Mouse (Mus musculus): ENCODE data around the gene Tgfb3. TPM values are rescaled to one million over a fixed set of nuclear protein-coding genes. Genes with fewer than 3 reads are reported as not detected.

Gene Tgfb3
- polyA plus RNA-seq, 1 experiment from 2014 or later, result 5.7 TPM

DNA sequence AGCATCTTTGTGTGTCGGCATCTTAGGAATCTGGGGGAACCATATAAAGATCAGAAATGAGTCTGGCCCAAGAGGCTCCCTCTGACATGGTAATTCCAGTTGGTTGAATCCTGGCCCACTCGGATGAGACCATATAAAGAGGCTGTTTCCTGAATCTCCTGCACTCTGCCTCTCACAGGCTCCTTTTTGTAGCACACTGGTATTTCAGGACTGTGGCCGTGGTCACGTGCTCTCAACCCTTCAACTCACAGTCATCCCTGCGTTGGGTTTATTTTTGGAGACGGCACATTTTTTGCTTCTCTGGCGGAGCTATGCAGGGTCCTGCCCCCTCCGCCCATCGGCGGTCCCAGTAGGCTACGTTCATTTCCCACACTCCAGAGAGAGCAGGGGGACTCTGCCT lies 25.5 kb upstream of the Tgfb3 start:
- ATAC-seq (ENCODE audit: low FRiP score) (no peak), DNase-seq (ENCODE audit: low spot score) (no peak)
- no peak overlapping the region for H3K4me3 ChIP-seq (ENCODE audit: low read depth, low read length)
- H3K4me1 ChIP-seq (replicated peaks; ENCODE audit: control insufficient read depth, insufficient read depth, low read length), result peaks cover 2% of the 10 kb centered on the region; the same call in 1 of the 2 replicates
- no peaks in the 10 kb centered on the region for H3K9me3 ChIP-seq (ENCODE audit: control insufficient read depth, low read length)
- no peak overlapping the region for H3K4me2 ChIP-seq (replicated peaks; ENCODE audit: low read depth, low read length)
- 78% methylated on average over 11 of the region's 11 CpGs for WGBS
- no peaks in the 10 kb centered on the region for H3K36me3 ChIP-seq (ENCODE audit: control insufficient read depth, insufficient read depth, low read length)
- no peak overlapping the region for H3K27ac ChIP-seq (ENCODE audit: low read depth, low read length)
- no peak overlapping the region for H3K9ac ChIP-seq (ENCODE audit: low read depth, low read length)
- H3K27me3 ChIP-seq (ENCODE audit: control insufficient read depth, insufficient read depth, low read length), result no peaks in the 10 kb centered on the region

DNA sequence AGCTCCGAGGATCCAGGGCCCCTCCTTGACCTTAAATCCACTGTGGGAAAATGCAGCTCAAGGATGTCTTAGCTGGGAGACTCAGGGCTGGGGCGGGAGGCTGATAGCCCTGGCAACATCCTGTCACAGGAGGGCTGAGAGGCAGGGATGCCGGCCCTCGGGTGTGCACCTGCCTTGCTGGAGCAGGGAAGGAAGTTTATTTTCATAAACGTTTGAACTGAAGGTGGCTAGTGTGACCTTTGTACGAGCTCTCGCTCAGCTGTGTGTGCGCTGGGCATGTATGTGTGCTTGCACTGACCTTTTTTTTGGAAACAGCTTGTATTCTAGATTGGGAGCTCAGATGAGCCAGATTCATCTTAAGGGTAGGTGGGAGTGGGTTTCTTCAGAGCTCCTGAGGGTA lies 25.0 kb upstream of the Tgfb3 start:
- ATAC-seq (ENCODE audit: low FRiP score) (no peak), DNase-seq (ENCODE audit: low spot score) (peak; percentile 13)
- Histone ChIP-seq H3K9me3 (ENCODE audit: control insufficient read depth, low read length) (no peaks in the 10 kb centered on the region), H3K4me1 (replicated peaks; ENCODE audit: control insufficient read depth, insufficient read depth, low read length) (peaks cover 2% of the 10 kb centered on the region; the same call in 1 of the 2 replicates), H3K27ac (ENCODE audit: low read depth, low read length) (peak overlapping the region; percentile 25; the same call in 1 of the 2 replicates), H3K36me3 (ENCODE audit: control insufficient read depth, insufficient read depth, low read length) (no peaks in the 10 kb centered on the region), H3K9ac (ENCODE audit: low read depth, low read length) (peak overlapping the region; percentile 7; the same call in 1 of the 2 replicates), H3K4me3 (ENCODE audit: low read depth, low read length) (no peak overlapping the region), H3K27me3 (ENCODE audit: control insufficient read depth, insufficient read depth, low read length) (no peaks in the 10 kb centered on the region), H3K4me2 (replicated peaks; ENCODE audit: low read depth, low read length) (no peak overlapping the region)
- WGBS, result 44% methylated on average over 8 of the region's 8 CpGs

DNA sequence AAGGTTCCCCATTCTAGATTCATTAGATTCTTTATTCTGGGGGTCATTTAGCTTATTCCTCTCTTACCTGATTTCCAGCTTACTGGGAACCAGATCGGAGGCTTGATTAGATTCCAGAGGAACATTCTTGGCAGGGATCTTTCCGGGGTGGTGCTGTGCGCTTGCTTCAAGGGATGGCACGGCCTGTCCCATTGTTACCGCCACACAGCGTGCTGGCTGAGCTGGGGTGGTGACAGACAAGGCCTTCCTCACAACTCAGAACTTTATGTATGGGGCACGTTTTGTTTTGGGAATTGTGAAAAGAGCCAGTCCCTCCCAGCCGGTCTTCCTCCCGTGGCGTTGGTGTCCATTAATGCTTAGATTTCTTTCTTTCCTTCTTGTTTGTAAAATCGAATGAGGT lies 24.6 kb upstream of the Tgfb3 start:
- no peaks in the 10 kb centered on the region for H3K36me3 ChIP-seq (ENCODE audit: control insufficient read depth, insufficient read depth, low read length)
- H3K27ac ChIP-seq (ENCODE audit: low read depth, low read length), result peak overlapping the region; percentile 25; the same call in 1 of the 2 replicates
- 39% methylated on average over 11 of the region's 11 CpGs for WGBS
- H3K4me3 ChIP-seq (ENCODE audit: low read depth, low read length), result no peak overlapping the region
- ATAC-seq (ENCODE audit: low FRiP score) (0 out of 2 replicates have a peak, but pooled peaks have one; percentile 57), DNase-seq (ENCODE audit: low spot score) (peak; percentile 43)
- no peaks in the 10 kb centered on the region for H3K9me3 ChIP-seq (ENCODE audit: control insufficient read depth, low read length)
- H3K27me3 ChIP-seq (ENCODE audit: control insufficient read depth, insufficient read depth, low read length), result no peaks in the 10 kb centered on the region
- peaks cover 2% of the 10 kb centered on the region; the same call in 1 of the 2 replicates for H3K4me1 ChIP-seq (replicated peaks; ENCODE audit: control insufficient read depth, insufficient read depth, low read length)
- H3K9ac ChIP-seq (ENCODE audit: low read depth, low read length), result no peak overlapping the region; the same call in 1 of the 2 replicates
- H3K4me2 ChIP-seq (replicated peaks; ENCODE audit: low read depth, low read length), result no peak overlapping the region

DNA sequence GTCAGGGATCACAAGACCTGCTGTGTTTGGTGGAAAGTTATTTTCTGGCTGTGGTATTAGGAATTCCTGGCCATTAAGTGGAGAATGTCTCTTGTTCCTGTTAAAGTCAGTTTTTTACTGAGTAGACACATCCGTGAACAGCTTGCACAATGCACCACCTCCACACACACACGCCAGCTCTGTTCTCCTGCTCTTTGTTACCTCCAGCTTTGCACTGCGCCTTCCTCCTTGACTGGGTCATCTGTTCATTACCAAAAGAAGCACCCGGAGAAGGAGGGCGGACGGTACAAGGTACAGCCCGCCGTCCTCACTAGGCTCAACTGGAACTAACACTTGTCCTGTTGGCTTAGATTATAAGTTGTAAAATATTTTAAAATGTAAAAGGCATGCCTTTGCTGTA lies 23.8 kb upstream of the Tgfb3 start:
- ATAC-seq (ENCODE audit: low FRiP score) (no peak), DNase-seq (ENCODE audit: low spot score) (no peak)
- H3K4me2 ChIP-seq (replicated peaks; ENCODE audit: low read depth, low read length), result no peak overlapping the region
- no peak overlapping the region for H3K9ac ChIP-seq (ENCODE audit: low read depth, low read length)
- H3K4me3 ChIP-seq (ENCODE audit: low read depth, low read length), result no peak overlapping the region
- H3K36me3 ChIP-seq (ENCODE audit: control insufficient read depth, insufficient read depth, low read length), result no peaks in the 10 kb centered on the region
- 86% methylated on average over 8 of the region's 8 CpGs for WGBS
- H3K27ac ChIP-seq (ENCODE audit: low read depth, low read length), result no peak overlapping the region
- peaks cover 2% of the 10 kb centered on the region; the same call in 1 of the 2 replicates for H3K4me1 ChIP-seq (replicated peaks; ENCODE audit: control insufficient read depth, insufficient read depth, low read length)
- H3K27me3 ChIP-seq (ENCODE audit: control insufficient read depth, insufficient read depth, low read length), result no peaks in the 10 kb centered on the region
- H3K9me3 ChIP-seq (ENCODE audit: control insufficient read depth, low read length), result no peaks in the 10 kb centered on the region

- Histone ChIP-seq H3K4me1 (replicated peaks; ENCODE audit: control insufficient read depth, insufficient read depth, low read length) (peaks cover 2% of the 10 kb centered on the region; the same call in 1 of the 2 replicates), H3K4me3 (ENCODE audit: low read depth, low read length) (no peak overlapping the region), H3K36me3 (ENCODE audit: control insufficient read depth, insufficient read depth, low read length) (no peaks in the 10 kb centered on the region), H3K9me3 (ENCODE audit: control insufficient read depth, low read length) (no peaks in the 10 kb centered on the region), H3K27ac (ENCODE audit: low read depth, low read length) (no peak overlapping the region), H3K9ac (ENCODE audit: low read depth, low read length) (no peak overlapping the region), H3K27me3 (ENCODE audit: control insufficient read depth, insufficient read depth, low read length) (no peaks in the 10 kb centered on the region), H3K4me2 (replicated peaks; ENCODE audit: low read depth, low read length) (no peak overlapping the region)
- 77% methylated on average over 3 of the region's 3 CpGs for WGBS
- ATAC-seq (ENCODE audit: low FRiP score) (no peak), DNase-seq (ENCODE audit: low spot score) (no peak)
These were observed 21.9 kb upstream of the Tgfb3 start for GRCm38 (mm10) chr12:86100711-86101110.

DNA sequence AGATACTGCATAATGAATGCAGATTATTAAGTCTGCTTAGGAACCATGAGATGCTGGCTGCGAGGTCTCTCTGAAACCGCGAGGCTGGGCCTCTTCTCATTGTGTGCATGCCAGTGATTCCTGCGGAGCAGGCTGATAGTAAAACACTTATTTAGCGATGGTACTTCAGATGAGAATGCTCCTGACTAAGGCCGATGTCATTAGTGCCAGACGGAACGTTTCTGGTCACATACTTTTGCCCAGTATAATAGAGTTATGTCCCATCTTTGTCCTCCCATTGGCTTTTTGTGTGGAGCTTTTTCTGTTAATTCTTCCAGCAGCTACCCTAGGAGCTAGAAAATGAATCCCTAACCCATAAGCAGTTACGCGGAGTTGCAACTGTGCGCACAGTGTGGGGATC lies 18.9 kb upstream of the Tgfb3 start:
- Histone ChIP-seq H3K27me3 (ENCODE audit: control insufficient read depth, insufficient read depth, low read length) (no peaks in the 10 kb centered on the region), H3K9me3 (ENCODE audit: control insufficient read depth, low read length) (no peaks in the 10 kb centered on the region), H3K9ac (ENCODE audit: low read depth, low read length) (no peak overlapping the region), H3K4me2 (replicated peaks; ENCODE audit: low read depth, low read length) (no peak overlapping the region), H3K4me1 (replicated peaks; ENCODE audit: control insufficient read depth, insufficient read depth, low read length) (peaks cover 2% of the 10 kb centered on the region; the same call in 1 of the 2 replicates), H3K36me3 (ENCODE audit: control insufficient read depth, insufficient read depth, low read length) (no peaks in the 10 kb centered on the region), H3K27ac (ENCODE audit: low read depth, low read length) (no peak overlapping the region), H3K4me3 (ENCODE audit: low read depth, low read length) (no peak overlapping the region)
- 81% methylated on average over 11 of the region's 11 CpGs for WGBS
- ATAC-seq (ENCODE audit: low FRiP score) (no peak), DNase-seq (ENCODE audit: low spot score) (no peak)

- H3K9ac ChIP-seq (ENCODE audit: low read depth, low read length), result no peak overlapping the region
- H3K36me3 ChIP-seq (ENCODE audit: control insufficient read depth, insufficient read depth, low read length), result no peaks in the 10 kb centered on the region
- ATAC-seq (ENCODE audit: low FRiP score), result no peak
- WGBS, result 94% methylated on average over 4 of the region's 4 CpGs
- H3K27me3 ChIP-seq (ENCODE audit: control insufficient read depth, insufficient read depth, low read length), result no peaks in the 10 kb centered on the region
- H3K9me3 ChIP-seq (ENCODE audit: control insufficient read depth, low read length), result no peaks in the 10 kb centered on the region
- no peak overlapping the region for H3K27ac ChIP-seq (ENCODE audit: low read depth, low read length)
- no peak overlapping the region for H3K4me2 ChIP-seq (replicated peaks; ENCODE audit: low read depth, low read length)
- H3K4me3 ChIP-seq (ENCODE audit: low read depth, low read length), result no peak overlapping the region
- no peak for DNase-seq (ENCODE audit: low spot score)
- 0 out of 2 replicates have a peak, but pooled peaks cover 2% of the 10 kb centered on the region for H3K4me1 ChIP-seq (replicated peaks; ENCODE audit: control insufficient read depth, insufficient read depth, low read length)
These were observed 17.0 kb upstream of the Tgfb3 start for GRCm38 (mm10) chr12:86095806-86096205.

- no peaks in the 10 kb centered on the region for H3K9me3 ChIP-seq (ENCODE audit: control insufficient read depth, low read length)
- ATAC-seq (ENCODE audit: low FRiP score) (no peak), DNase-seq (ENCODE audit: low spot score) (no peak)
- H3K27me3 ChIP-seq (ENCODE audit: control insufficient read depth, insufficient read depth, low read length), result no peaks in the 10 kb centered on the region
- H3K4me3 ChIP-seq (ENCODE audit: low read depth, low read length), result no peak overlapping the region
- H3K27ac ChIP-seq (ENCODE audit: low read depth, low read length), result no peak overlapping the region
- 92% methylated on average over 4 of the region's 4 CpGs for WGBS
- H3K4me2 ChIP-seq (replicated peaks; ENCODE audit: low read depth, low read length), result no peak overlapping the region
- H3K4me1 ChIP-seq (replicated peaks; ENCODE audit: control insufficient read depth, insufficient read depth, low read length), result 0 out of 2 replicates have a peak, but pooled peaks cover 2% of the 10 kb centered on the region
- H3K36me3 ChIP-seq (ENCODE audit: control insufficient read depth, insufficient read depth, low read length), result no peaks in the 10 kb centered on the region
- H3K9ac ChIP-seq (ENCODE audit: low read depth, low read length), result no peak overlapping the region
These were observed 15.2 kb upstream of the Tgfb3 start for GRCm38 (mm10) chr12:86094075-86094474.

DNA sequence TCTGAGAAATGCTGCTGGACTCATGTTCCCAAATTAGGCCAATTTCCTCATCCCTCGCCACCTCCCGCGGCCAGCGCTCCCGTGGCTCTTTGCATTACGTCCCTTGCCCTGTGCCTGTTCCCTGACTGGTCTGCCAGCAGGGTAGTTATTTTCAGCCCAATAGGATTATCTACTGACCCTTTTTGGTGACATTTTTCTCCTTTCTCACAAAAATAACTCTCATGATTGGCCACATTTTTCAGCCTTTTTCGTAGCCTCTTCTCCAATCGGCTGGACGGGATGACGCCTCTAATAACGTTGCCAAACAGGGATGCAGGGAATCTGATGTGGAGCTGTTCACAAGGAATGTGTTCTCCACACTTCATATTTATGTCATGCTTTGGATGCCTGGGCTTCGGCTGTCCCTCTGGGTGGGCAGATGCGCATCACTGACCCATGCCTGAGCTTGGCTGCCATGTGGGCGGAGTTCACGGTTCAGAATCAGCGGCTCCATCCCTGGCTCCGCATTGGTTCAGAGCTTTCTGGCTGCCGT lies 12.8 kb upstream of the Tgfb3 start:
- H3K27me3 ChIP-seq (ENCODE audit: control insufficient read depth, insufficient read depth, low read length), result no peaks in the 10 kb centered on the region
- WGBS, result 54% methylated on average over 18 of the region's 18 CpGs
- no peak overlapping the region for H3K4me3 ChIP-seq (ENCODE audit: low read depth, low read length)
- no peak overlapping the region for H3K27ac ChIP-seq (ENCODE audit: low read depth, low read length)
- DNase-seq (ENCODE audit: low spot score) (peak; percentile 18), ATAC-seq (ENCODE audit: low FRiP score) (no peak)
- H3K4me2 ChIP-seq (replicated peaks; ENCODE audit: low read depth, low read length), result no peak overlapping the region
- H3K9ac ChIP-seq (ENCODE audit: low read depth, low read length), result no peak overlapping the region
- 0 out of 2 replicates have a peak, but pooled peaks cover 2% of the 10 kb centered on the region for H3K4me1 ChIP-seq (replicated peaks; ENCODE audit: control insufficient read depth, insufficient read depth, low read length)
- H3K36me3 ChIP-seq (ENCODE audit: control insufficient read depth, insufficient read depth, low read length), result no peaks in the 10 kb centered on the region
- no peaks in the 10 kb centered on the region for H3K9me3 ChIP-seq (ENCODE audit: control insufficient read depth, low read length)
